10 mouse cellular contexts compared by ENCODE assay signal in genomic region chr11:109376484-109377143, GRCm38 (mm10). TPM values are rescaled to one million over a fixed set of nuclear protein-coding genes. Genes with fewer than 3 reads are reported as not detected.
A peak's percentile ranks its signal among the peaks of the same experiment; 100 is the strongest.
DNase-seq lines count a peak whose midpoint lies in the region; ATAC-seq and TF ChIP-seq lines count a peak whose summit lies in the region.
"Had no signal": no experiment of that assay in that cellular context is flagged by ENCODE, and none has a peak within 500 bp of the region (broad histone marks: within the 10 kb centered on the region; RNA-seq: fewer than 3 reads in every experiment).

No protein-coding gene starts in this region.

- DNase-seq in heart, adult 18-20 months: no peak
- peak; percentile 40 for DNase-seq in c-Kit-positive CD71-positive TER-119-negative erythroid progenitor cells, embryonic 14.5 days (ENCODE audit: low read depth)
- no peak for DNase-seq in liver, postnatal 0 days
- DNase-seq in left cerebral cortex, adult 8-10 months (ENCODE audit: low spot score in 2 of 2): no peak
- DNase-seq in frontal cortex, postnatal 36 days (ENCODE audit: low spot score in 2 of 2): no peak
- no peak for DNase-seq in embryo, embryonic 11 days
- DNase-seq: gastrocnemius, postnatal 14 days had no signal

- H3K9ac ChIP-seq in heart, embryonic 15.5 days: no peak overlapping the region
- H3K9ac ChIP-seq in forebrain, embryonic 13.5 days: no peak overlapping the region
- H3K9ac ChIP-seq in liver, postnatal 0 days (replicated peaks): no peak overlapping the region; the same call in 1 of the 2 replicates

- no peaks in the 10 kb centered on the region for H3K27me3 ChIP-seq in heart, embryonic 15.5 days
- no peaks in the 10 kb centered on the region for H3K27me3 ChIP-seq in forebrain, embryonic 13.5 days
- no peaks in the 10 kb centered on the region for H3K27me3 ChIP-seq in liver, postnatal 0 days (ENCODE audit: insufficient read depth, low read length)

- peak; percentile 23; the same call in 1 of the 2 replicates for ATAC-seq in heart, embryonic 15.5 days (replicated peaks; ENCODE audit: insufficient number of reproducible peaks, insufficient read depth, low FRiP score, low read depth)
- ATAC-seq in forebrain, embryonic 13.5 days: peak; percentile 74
- ATAC-seq in liver, postnatal 0 days: peak; percentile 66

- WGBS in heart, embryonic 15.5 days: 30% methylated on average over 7 of the region's 7 CpGs
- 54% methylated on average over 7 of the region's 7 CpGs for WGBS in forebrain, embryonic 13.5 days
- 56% methylated on average over 7 of the region's 7 CpGs for WGBS in liver, postnatal 0 days (ENCODE audit: insufficient replicate concordance)

- H3K4me3 ChIP-seq in heart, embryonic 15.5 days: no peak overlapping the region
- H3K4me3 ChIP-seq in forebrain, embryonic 13.5 days: no peak overlapping the region
- no peak overlapping the region for H3K4me3 ChIP-seq in liver, postnatal 0 days (ENCODE audit: low read depth, low read length)

- TF ChIP-seq CTCF in liver, postnatal 0 days (IDR thresholded peaks at IDR 0.05; ENCODE audit: low read depth): no peak

- TF ChIP-seq EP300 in liver, postnatal 0 days (IDR thresholded peaks at IDR 0.05; ENCODE audit: low read depth): no peak

- H3K9me3 ChIP-seq in heart, embryonic 15.5 days (replicated peaks): no peaks in the 10 kb centered on the region
- no peaks in the 10 kb centered on the region for H3K9me3 ChIP-seq in forebrain, embryonic 13.5 days (replicated peaks)
- H3K9me3 ChIP-seq in liver, postnatal 0 days (ENCODE audit: low read length): no peaks in the 10 kb centered on the region

- H3K4me1 ChIP-seq in heart, embryonic 15.5 days (replicated peaks): peaks cover 41% of the 10 kb centered on the region
- peaks cover 29% of the 10 kb centered on the region for H3K4me1 ChIP-seq in forebrain, embryonic 13.5 days
- H3K4me1 ChIP-seq in liver, postnatal 0 days (ENCODE audit: insufficient read depth): peaks cover 40% of the 10 kb centered on the region

- peaks cover 5% of the 10 kb centered on the region; the same call in 1 of the 2 replicates for H3K36me3 ChIP-seq in heart, embryonic 15.5 days
- H3K36me3 ChIP-seq in forebrain, embryonic 13.5 days (ENCODE audit: poor library complexity, severe bottlenecking): peaks cover 10% of the 10 kb centered on the region; the same call in 1 of the 2 replicates
- H3K36me3 ChIP-seq in liver, postnatal 0 days (replicated peaks; ENCODE audit: insufficient read depth, low read length): 0 out of 2 replicates have a peak, but pooled peaks cover 7% of the 10 kb centered on the region

- H3K27ac ChIP-seq in heart, embryonic 15.5 days: peak overlapping the region; percentile 35
- peak overlapping the region; percentile 51 for H3K27ac ChIP-seq in forebrain, embryonic 13.5 days
- 0 out of 2 replicates have a peak overlapping the region, but pooled peaks have one; percentile 12 for H3K27ac ChIP-seq in liver, postnatal 0 days (ENCODE audit: low read depth)

- H3K4me2 ChIP-seq in heart, embryonic 15.5 days: no peak overlapping the region
- no peak overlapping the region for H3K4me2 ChIP-seq in forebrain, embryonic 13.5 days
- H3K4me2 ChIP-seq in liver, postnatal 0 days (ENCODE audit: low read depth, low read length): 0 out of 2 replicates have a peak overlapping the region, but pooled peaks have one; percentile 14

RNA-seq across cellular contexts. Expression of gene Gna13, which starts 14.0 kb away (rescaled TPM):
- 19.3 and 19.9 TPM in 2 replicates for polyA plus RNA-seq in heart, embryonic 15.5 days (2015; fragmentation: Nextera tagmentation; extraction: Ambion mirVana)
- 10 to 100 TPM; 29.0 to 34.3 TPM for total RNA-seq in heart, adult 18-20 months (2021)
- 16.3 and 16.8 TPM in 2 replicates for polyA plus RNA-seq in forebrain, embryonic 13.5 days (2015; fragmentation: Nextera tagmentation; extraction: Ambion mirVana)
- 28.4 and 30.6 TPM in 2 replicates for polyA plus RNA-seq in liver, postnatal 0 days (2015; fragmentation: Nextera tagmentation; extraction: Ambion mirVana)
- 10 to 100 TPM; 51.9 to 58.1 (median 54.0) TPM for total RNA-seq in left cerebral cortex, adult 8-10 months (2022)

RNA-seq across cellular contexts. Expression of gene 9930022D16Rik, which starts 37.1 kb away (rescaled TPM):
- polyA plus RNA-seq in heart, embryonic 15.5 days (2015; fragmentation: Nextera tagmentation; extraction: Ambion mirVana): 0.05 TPM in 1 of 2 replicates, not detected in the other
- not detected for total RNA-seq in heart, adult 18-20 months (2021)
- polyA plus RNA-seq in forebrain, embryonic 13.5 days (2015; fragmentation: Nextera tagmentation; extraction: Ambion mirVana): not detected in 2 replicates
- polyA plus RNA-seq in liver, postnatal 0 days (2015; fragmentation: Nextera tagmentation; extraction: Ambion mirVana): not detected in 2 replicates
- total RNA-seq in left cerebral cortex, adult 8-10 months (2022): not detected
- total RNA-seq: ES-E14; gastrocnemius, postnatal 14 days had no signal

RNA-seq across cellular contexts. Expression of gene Amz2, which starts 49.1 kb away (rescaled TPM):
- polyA plus RNA-seq in heart, embryonic 15.5 days (2015; fragmentation: Nextera tagmentation; extraction: Ambion mirVana): 33.0 and 36.2 TPM in 2 replicates
- 10 to 100 TPM; 51.9 to 53.8 TPM for total RNA-seq in heart, adult 18-20 months (2021)
- 57.6 and 58.4 TPM in 2 replicates for polyA plus RNA-seq in forebrain, embryonic 13.5 days (2015; fragmentation: Nextera tagmentation; extraction: Ambion mirVana)
- 9.4 and 11.0 TPM in 2 replicates for polyA plus RNA-seq in liver, postnatal 0 days (2015; fragmentation: Nextera tagmentation; extraction: Ambion mirVana)
- total RNA-seq in left cerebral cortex, adult 8-10 months (2022): 10 to 100 TPM; 44.4 to 56.2 (median 52.9) TPM

Comparison
In these comparisons a context has a peak if more than half of its experiments do, and no peak if none do; other contexts are left out.
1. ATAC-seq: peak in every context shown above with its lines; median percentile 74 in forebrain, embryonic 13.5 days; 66 in liver, postnatal 0 days; 23 in heart, embryonic 15.5 days.